Mouse (Mus musculus): ENCODE results near the gene B4galt1. TPM values are rescaled to one million over a fixed set of nuclear protein-coding genes. Genes with fewer than 3 reads are reported as not detected.

B4galt1 gene
- polyA plus RNA-seq, 1 experiment from 2014 or later = 8.3 TPM

DNA sequence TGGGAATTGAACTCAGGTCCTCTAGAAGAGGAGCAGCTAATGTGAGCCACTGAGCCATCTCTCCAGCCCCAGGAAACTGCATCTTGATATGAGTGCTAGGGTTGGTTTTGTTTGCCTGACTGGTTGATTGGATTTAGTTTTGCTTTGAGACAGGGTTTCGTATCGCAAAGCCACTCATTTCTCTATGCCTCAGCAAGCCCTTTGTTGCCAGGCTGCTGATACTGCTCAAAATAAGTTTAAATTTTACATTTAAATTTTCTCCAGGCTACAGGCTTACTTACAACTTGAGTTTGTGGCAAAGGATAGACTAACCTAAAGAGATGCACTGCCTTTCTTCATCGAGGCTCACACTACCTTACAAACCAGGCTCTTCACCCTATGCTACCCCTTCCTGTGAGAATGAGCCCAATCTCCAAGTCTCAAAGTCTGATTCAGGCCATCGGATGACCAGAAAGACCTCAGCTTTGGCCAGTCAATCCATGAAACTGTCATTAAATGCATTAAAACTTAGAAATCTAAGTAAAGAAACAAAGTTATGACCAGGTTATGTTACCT is 19.5 kb downstream of the B4galt1 start:
- H3K9ac ChIP-seq (replicated peaks) = no peak overlapping the region
- H3K27ac ChIP-seq = no peak overlapping the region
- H3K4me1 ChIP-seq (replicated peaks) = peaks cover 8% of the 10 kb centered on the region
- H3K4me3 ChIP-seq (replicated peaks) = no peak overlapping the region
- ATAC-seq = no peak
- H3K36me3 ChIP-seq = no peaks in the 10 kb centered on the region
- no peaks in the 10 kb centered on the region for H3K9me3 ChIP-seq
- WGBS = 81% methylated on average over 4 of the region's 4 CpGs
- H3K4me2 ChIP-seq (replicated peaks) = no peak overlapping the region
- H3K27me3 ChIP-seq = no peaks in the 10 kb centered on the region

DNA sequence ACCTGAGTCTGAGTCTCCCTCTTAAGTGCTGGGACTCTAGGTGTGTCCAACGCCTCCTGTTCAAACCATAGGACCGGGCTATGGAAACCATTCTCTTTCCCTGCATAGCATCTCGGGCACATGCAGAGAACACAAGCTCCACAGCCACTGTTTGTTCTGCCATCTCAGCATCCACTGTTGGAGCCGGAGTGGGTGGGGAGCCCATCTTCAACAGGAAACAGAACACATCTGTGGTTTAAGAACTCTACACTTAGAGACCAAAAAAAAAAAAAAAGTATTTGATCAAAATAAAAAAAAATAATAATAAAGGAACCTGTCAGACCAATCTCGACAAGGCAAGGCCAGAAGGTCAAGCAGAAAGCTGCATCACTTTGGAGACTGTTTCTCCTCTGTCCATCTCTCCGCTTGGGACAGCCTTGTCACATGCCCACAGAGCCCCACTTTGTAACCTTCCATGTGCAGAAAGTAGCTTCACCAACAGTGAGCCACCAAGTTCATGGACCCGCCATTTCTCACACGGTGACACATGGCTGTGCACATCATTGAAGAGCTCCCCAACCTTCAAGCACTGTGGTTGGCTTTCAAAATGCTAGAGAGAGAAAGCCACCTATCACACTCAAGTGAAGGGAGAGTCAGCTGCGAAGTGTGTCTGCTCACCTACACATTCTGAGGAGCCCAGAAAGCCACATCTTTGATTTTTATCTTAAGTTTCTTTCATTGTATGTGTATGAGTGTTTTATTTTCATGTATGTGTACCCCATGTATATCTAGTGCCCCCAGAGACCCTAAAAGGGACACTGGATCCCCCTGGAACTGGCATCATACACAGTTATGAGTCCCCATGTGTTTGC is 20.2 kb downstream of the B4galt1 start:
- peaks cover 8% of the 10 kb centered on the region for H3K4me1 ChIP-seq (replicated peaks)
- H3K36me3 ChIP-seq = no peaks in the 10 kb centered on the region
- no peak overlapping the region for H3K27ac ChIP-seq
- 96% methylated on average over 9 of the region's 9 CpGs for WGBS
- no peak overlapping the region for H3K9ac ChIP-seq (replicated peaks)
- H3K4me3 ChIP-seq (replicated peaks) = no peak overlapping the region
- no peaks in the 10 kb centered on the region for H3K9me3 ChIP-seq
- H3K4me2 ChIP-seq (replicated peaks) = no peak overlapping the region
- ATAC-seq = no peak
- H3K27me3 ChIP-seq = no peaks in the 10 kb centered on the region

DNA sequence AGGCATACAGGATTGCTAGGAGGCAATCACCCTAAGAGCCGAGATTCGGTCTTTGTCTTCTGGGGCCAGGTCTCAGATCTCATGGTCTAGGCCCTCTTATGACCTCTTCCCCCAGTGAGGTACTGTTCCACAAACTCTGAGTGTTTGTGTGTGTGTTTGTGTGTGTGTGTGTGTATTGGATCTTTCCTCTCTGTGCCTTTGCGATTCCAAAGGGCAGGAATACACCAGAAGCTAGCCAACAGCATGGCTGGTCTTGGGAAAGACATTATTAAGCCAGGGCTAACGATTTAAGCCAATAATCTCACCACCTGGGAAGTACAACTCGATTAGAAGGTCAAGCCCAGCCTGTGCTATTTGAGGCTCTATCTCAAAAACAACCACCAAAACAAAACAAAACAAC is 23.3 kb downstream of the B4galt1 start:
- 78% methylated on average over 5 of the region's 5 CpGs for WGBS
- ATAC-seq = no peak

DNA sequence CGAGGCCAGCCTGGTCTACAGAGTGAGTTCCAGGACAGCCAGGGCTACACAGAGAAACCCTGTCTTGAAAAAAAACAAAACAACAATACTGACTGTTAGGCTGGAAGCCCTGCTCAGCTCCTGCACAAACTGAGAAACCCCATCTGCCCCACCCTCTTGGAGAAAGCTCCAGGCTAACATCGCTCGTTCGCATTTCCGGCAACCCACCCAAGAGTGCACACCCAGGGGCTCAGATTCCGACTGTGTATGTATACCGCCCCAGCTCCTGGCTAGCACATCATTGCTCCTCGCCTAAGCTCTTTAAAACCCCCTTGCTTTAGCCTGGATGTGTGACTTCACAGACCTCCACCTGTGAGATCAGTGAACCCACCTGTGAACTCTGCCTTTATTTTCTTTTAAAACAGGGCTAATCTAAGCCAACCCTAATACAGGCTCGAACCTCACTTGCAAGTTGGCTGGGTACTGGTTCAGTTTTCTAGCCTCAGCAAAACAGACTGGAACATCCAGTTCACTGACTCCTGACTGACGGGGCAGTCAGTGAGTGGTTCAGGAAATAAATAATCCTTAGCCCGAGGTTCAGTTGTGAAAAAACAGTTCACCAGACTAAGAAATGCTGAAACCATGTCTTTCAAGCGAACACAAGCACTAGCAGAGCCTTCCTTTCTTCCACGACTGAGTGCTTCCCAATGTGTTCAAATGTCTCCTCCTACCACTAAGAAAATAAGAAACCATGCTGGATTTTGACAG is 24.0 kb downstream of the B4galt1 start:
- no peak overlapping the region for H3K4me2 ChIP-seq (replicated peaks)
- H3K9ac ChIP-seq (replicated peaks) = no peak overlapping the region
- H3K27me3 ChIP-seq = no peaks in the 10 kb centered on the region
- H3K9me3 ChIP-seq = no peaks in the 10 kb centered on the region
- 82% methylated on average over 13 of the region's 13 CpGs for WGBS
- H3K4me1 ChIP-seq (replicated peaks) = no peaks in the 10 kb centered on the region
- H3K27ac ChIP-seq = no peak overlapping the region
- H3K4me3 ChIP-seq (replicated peaks) = no peak overlapping the region
- no peaks in the 10 kb centered on the region for H3K36me3 ChIP-seq
- ATAC-seq = no peak

More for the DNA sequence above, 23.3 kb downstream of the B4galt1 start:
- no peaks in the 10 kb centered on the region for H3K27me3 ChIP-seq
- H3K4me3 ChIP-seq (replicated peaks) = no peak overlapping the region
- H3K36me3 ChIP-seq = no peaks in the 10 kb centered on the region
- no peak overlapping the region for H3K9ac ChIP-seq (replicated peaks)
- no peaks in the 10 kb centered on the region for H3K4me1 ChIP-seq (replicated peaks)
- H3K4me2 ChIP-seq (replicated peaks) = no peak overlapping the region
- no peak overlapping the region for H3K27ac ChIP-seq
- H3K9me3 ChIP-seq = no peaks in the 10 kb centered on the region

- H3K27ac ChIP-seq = no peak overlapping the region
- no peak for ATAC-seq
- H3K4me2 ChIP-seq (replicated peaks) = no peak overlapping the region
- H3K36me3 ChIP-seq = no peaks in the 10 kb centered on the region
- 94% methylated on average over 7 of the region's 7 CpGs for WGBS
- no peaks in the 10 kb centered on the region for H3K9me3 ChIP-seq
- H3K9ac ChIP-seq (replicated peaks) = no peak overlapping the region
- H3K4me3 ChIP-seq (replicated peaks) = no peak overlapping the region
- no peaks in the 10 kb centered on the region for H3K4me1 ChIP-seq (replicated peaks)
- no peaks in the 10 kb centered on the region for H3K27me3 ChIP-seq
Measured at GRCm38 (mm10) chr4:40828910-40829309, 24.9 kb downstream of the B4galt1 start.

GRCm38 (mm10) chr4:40827926-40828325 is 25.9 kb downstream of the B4galt1 start:
- no peak overlapping the region for H3K27ac ChIP-seq
- H3K27me3 ChIP-seq = no peaks in the 10 kb centered on the region
- no peak overlapping the region for H3K4me3 ChIP-seq (replicated peaks)
- H3K4me2 ChIP-seq (replicated peaks) = no peak overlapping the region
- no peaks in the 10 kb centered on the region for H3K4me1 ChIP-seq (replicated peaks)
- WGBS = 91% methylated on average over 9 of the region's 9 CpGs
- no peaks in the 10 kb centered on the region for H3K36me3 ChIP-seq
- no peak overlapping the region for H3K9ac ChIP-seq (replicated peaks)
- no peak for ATAC-seq
- H3K9me3 ChIP-seq = no peaks in the 10 kb centered on the region

DNA sequence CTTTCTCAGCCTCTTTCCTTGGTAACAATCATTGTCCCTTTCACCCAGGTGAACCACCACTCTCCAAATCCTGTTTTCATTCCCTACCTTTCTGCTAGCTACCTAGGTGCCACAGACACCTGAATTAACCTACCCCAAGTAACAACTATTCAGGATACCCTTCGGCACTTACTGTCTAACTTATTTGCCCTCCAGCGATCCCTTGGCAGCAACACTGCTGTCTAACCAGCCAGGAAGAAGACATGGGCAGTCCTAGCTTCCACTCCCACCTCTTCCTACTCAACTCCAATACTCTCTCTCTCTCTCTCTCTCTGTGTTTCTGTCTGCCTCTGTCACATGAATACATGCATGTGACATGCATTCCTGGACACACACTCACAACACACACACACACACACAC is 27.0 kb downstream of the B4galt1 start:
- Histone ChIP-seq H3K4me1 (replicated peaks) (no peaks in the 10 kb centered on the region), H3K4me3 (replicated peaks) (no peak overlapping the region), H3K4me2 (replicated peaks) (no peak overlapping the region), H3K27ac (no peak overlapping the region), H3K9me3 (no peaks in the 10 kb centered on the region), H3K27me3 (no peaks in the 10 kb centered on the region), H3K36me3 (no peaks in the 10 kb centered on the region), H3K9ac (replicated peaks) (no peak overlapping the region)
- no peak for ATAC-seq
- WGBS = 90% methylated on average over 2 of the region's 2 CpGs

DNA sequence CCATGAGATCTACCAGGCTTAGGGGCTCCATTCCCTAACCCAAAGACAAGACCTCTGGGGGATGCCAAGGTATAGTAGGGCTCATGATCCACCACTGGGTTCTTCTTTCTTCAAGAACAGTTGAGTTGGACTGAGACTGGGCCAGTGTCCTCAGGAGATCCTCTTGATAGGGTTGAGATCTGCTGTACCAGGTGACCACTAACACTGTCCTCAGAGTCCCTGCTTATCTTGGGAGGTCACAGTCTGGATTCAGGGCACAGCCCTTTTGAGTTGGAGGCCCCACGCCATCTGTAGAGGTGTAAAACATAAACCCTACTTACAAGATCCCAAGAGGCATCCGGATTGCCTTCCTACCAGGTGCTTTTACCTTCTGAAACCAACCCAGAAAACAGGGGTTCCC is 27.8 kb downstream of the B4galt1 start:
- no peak for ATAC-seq
- no peaks in the 10 kb centered on the region for H3K36me3 ChIP-seq
- no peak overlapping the region for H3K9ac ChIP-seq (replicated peaks)
- no peak overlapping the region for H3K27ac ChIP-seq
- H3K4me2 ChIP-seq (replicated peaks) = no peak overlapping the region
- H3K27me3 ChIP-seq = no peaks in the 10 kb centered on the region
- H3K9me3 ChIP-seq = no peaks in the 10 kb centered on the region
- no peaks in the 10 kb centered on the region for H3K4me1 ChIP-seq (replicated peaks)
- 97% methylated on average over 2 of the region's 2 CpGs for WGBS
- H3K4me3 ChIP-seq (replicated peaks) = no peak overlapping the region

DNA sequence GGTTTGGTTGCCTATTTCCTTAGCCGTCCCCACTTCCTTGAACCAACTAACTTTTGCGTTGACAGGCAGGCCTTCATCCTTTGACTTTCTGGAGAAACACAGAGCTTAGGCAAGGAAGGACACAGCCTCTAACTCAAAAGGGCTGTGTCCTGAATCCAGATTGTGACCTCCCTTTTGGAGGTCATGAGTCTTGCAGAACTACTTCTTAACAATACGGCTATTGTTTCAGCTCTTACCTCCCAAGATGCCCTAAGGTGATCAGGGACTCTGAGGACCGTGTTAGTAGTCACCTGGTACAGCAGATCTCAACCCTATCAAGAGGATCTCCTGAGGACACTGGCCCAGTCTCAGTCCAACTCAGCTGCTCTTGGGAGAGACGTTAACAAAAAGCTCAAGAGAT is 28.7 kb downstream of the B4galt1 start:
- 91% methylated on average over 5 of the region's 5 CpGs for WGBS
- ATAC-seq = no peak
- H3K27ac ChIP-seq = no peak overlapping the region

DNA sequence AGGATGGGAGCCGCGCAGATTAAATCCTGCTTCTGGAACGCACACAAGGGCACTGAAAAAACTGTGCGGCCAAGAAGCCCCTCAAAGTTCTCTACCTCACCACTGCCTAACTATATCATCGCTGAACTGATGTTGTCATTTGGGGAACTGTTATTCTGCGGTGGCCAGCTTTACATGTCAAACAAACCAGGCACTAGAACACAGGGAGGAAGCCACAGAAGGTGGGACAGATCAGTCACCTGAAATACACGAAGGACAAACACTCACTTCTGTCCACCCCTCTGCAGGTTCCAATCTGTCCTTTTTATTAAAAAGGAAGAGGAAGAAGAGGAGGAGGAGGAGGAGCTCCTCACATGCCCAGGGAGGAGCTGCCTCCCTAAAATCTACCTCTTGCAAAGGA is 29.3 kb downstream of the B4galt1 start:
- Histone ChIP-seq H3K4me3 (replicated peaks) (no peak overlapping the region), H3K36me3 (no peaks in the 10 kb centered on the region), H3K9me3 (no peaks in the 10 kb centered on the region), H3K27ac (no peak overlapping the region), H3K27me3 (no peaks in the 10 kb centered on the region), H3K9ac (replicated peaks) (no peak overlapping the region), H3K4me2 (replicated peaks) (no peak overlapping the region), H3K4me1 (replicated peaks) (no peaks in the 10 kb centered on the region)
- no peak for ATAC-seq
- WGBS = 92% methylated on average over 7 of the region's 7 CpGs

More for the DNA sequence above, 28.7 kb downstream of the B4galt1 start:
- Histone ChIP-seq H3K4me2 (replicated peaks) (no peak overlapping the region), H3K27me3 (no peaks in the 10 kb centered on the region), H3K4me3 (replicated peaks) (no peak overlapping the region), H3K9ac (replicated peaks) (no peak overlapping the region), H3K9me3 (no peaks in the 10 kb centered on the region), H3K4me1 (replicated peaks) (no peaks in the 10 kb centered on the region), H3K36me3 (no peaks in the 10 kb centered on the region)

GRCm38 (mm10) chr4:40823664-40824063 is 30.1 kb downstream of the B4galt1 start:
- no peak overlapping the region for H3K9ac ChIP-seq (replicated peaks)
- WGBS = 81% methylated on average over 8 of the region's 8 CpGs
- no peak overlapping the region for H3K27ac ChIP-seq
- no peak overlapping the region for H3K4me3 ChIP-seq (replicated peaks)
- H3K36me3 ChIP-seq = no peaks in the 10 kb centered on the region
- no peak for ATAC-seq
- H3K4me2 ChIP-seq (replicated peaks) = no peak overlapping the region
- H3K4me1 ChIP-seq (replicated peaks) = no peaks in the 10 kb centered on the region
- no peaks in the 10 kb centered on the region for H3K9me3 ChIP-seq
- no peaks in the 10 kb centered on the region for H3K27me3 ChIP-seq

GRCm38 (mm10) chr4:40823151-40823550 is 30.7 kb downstream of the B4galt1 start:
- ATAC-seq = no peak
- no peaks in the 10 kb centered on the region for H3K36me3 ChIP-seq
- no peaks in the 10 kb centered on the region for H3K27me3 ChIP-seq
- H3K4me3 ChIP-seq (replicated peaks) = no peak overlapping the region
- 93% methylated on average over 14 of the region's 14 CpGs for WGBS
- H3K4me1 ChIP-seq (replicated peaks) = no peaks in the 10 kb centered on the region
- no peak overlapping the region for H3K9ac ChIP-seq (replicated peaks)
- no peak overlapping the region for H3K27ac ChIP-seq
- no peak overlapping the region for H3K4me2 ChIP-seq (replicated peaks)
- no peaks in the 10 kb centered on the region for H3K9me3 ChIP-seq

Measured in midbrain, embryonic 13.5 days (tissue).